Mouse (Mus musculus) intestine, postnatal 0 days (tissue): ENCODE data around the gene Otc. TPM values are rescaled to one million over a fixed set of nuclear protein-coding genes. Genes with fewer than 3 reads are reported as not detected.

Experiments used
- ATAC-seq: fragments of 200-750 bp; cut with Nextera tagmentation; 2 replicates; pipeline ENCODE4 v1.8.0; 2017; ENCODE audit warnings: mild to moderate bottlenecking, moderate TSS enrichment, moderate library complexity
- H3K27ac ChIP-seq: fragments of 300-500 bp; sonication (generic); 2 replicates; pipeline ENCODE4 v1.5.1; 2014; ENCODE audit warnings: mild to moderate bottlenecking, low read depth, low read length, moderate library complexity
- H3K27me3 ChIP-seq: fragments of 300-500 bp; sonication (generic); replicated peaks from 2 replicates; pipeline ENCODE4 v1.6.1; 2014; ENCODE audit warnings: low read length, mixed read lengths; ENCODE audit not compliant: control insufficient read depth, insufficient read depth
- H3K36me3 ChIP-seq: fragments of 300-500 bp; sonication (generic); 2 replicates; pipeline ENCODE4 v1.6.1; 2014; ENCODE audit warnings: mild to moderate bottlenecking, moderate library complexity; ENCODE audit not compliant: control insufficient read depth, insufficient read depth
- H3K4me1 ChIP-seq: fragments of 300-500 bp; sonication (generic); replicated peaks from 2 replicates; pipeline ENCODE4 v1.6.1; 2014; ENCODE audit warnings: antibody characterized with exemption, low read length, mixed read lengths; ENCODE audit not compliant: control insufficient read depth, insufficient read depth
- H3K4me2 ChIP-seq: fragments of 300-500 bp; sonication (generic); replicated peaks from 2 replicates; pipeline ENCODE4 v1.6.1; 2014; ENCODE audit warnings: low read depth, mild to moderate bottlenecking, moderate library complexity
- H3K4me3 ChIP-seq: fragments of 300-500 bp; sonication (generic); 2 replicates; pipeline ENCODE4 v1.5.1; 2014; ENCODE audit warnings: low read depth, low read length
- H3K9ac ChIP-seq: fragments of 300-500 bp; sonication (generic); 2 replicates; pipeline ENCODE4 v1.6.1; 2014; ENCODE audit warnings: mild to moderate bottlenecking, low read depth, low read length
- H3K9me3 ChIP-seq: fragments of 300-500 bp; sonication (generic); 2 replicates; pipeline ENCODE4 v1.6.1; 2016; ENCODE audit warnings: mixed run types; ENCODE audit not compliant: control insufficient read depth
- CTCF ChIP-seq: sonication (generic); IDR thresholded peaks from 2 replicates; pipeline ENCODE4 v1.5.1; 2016; ENCODE audit warnings: low read depth, mild to moderate bottlenecking, control low read depth, antibody characterized with exemption, moderate library complexity
- WGBS: fragments of 180-500 bp; shearing (Covaris S2); extraction: QIAGEN DNeasy Blood & Tissue Kit; methylation state at CpG from one replicate; pipeline ENCODE4 v1.1.7; 2014; 5-methylcytosine and 5-hydroxymethylcytosine counted together
- polyA plus RNA-seq: library from polyadenylated mRNA; unstranded; fragments of >200 nt; fragmentation: Nextera tagmentation; extraction: Ambion mirVana; gene quantifications from 2 replicates; pipeline ENCODE4 v1.2.1, GENCODE M21; 2015

Otc gene
- polyA plus RNA-seq: 42.9 and 50.2 TPM in 2 replicates

GRCm38 (mm10) chrX:10251852-10252504, at the start of gene Otc:
Gene Otc, plus strand, starts transcription at chrX:10252305.
- Histone ChIP-seq H3K9ac (no peak within 1 kb of the TSS), H3K4me2 (peak within 1 kb of the TSS; percentile 43), H3K27ac (no peak within 1 kb of the TSS; the same call in 1 of the 2 replicates), H3K9me3 (no peaks in the 10 kb centered on the region), H3K27me3 (no peaks in the 10 kb centered on the region), H3K4me1 (no peaks in the 10 kb centered on the region), H3K4me3 (peak within 1 kb of the TSS; percentile 21), H3K36me3 (no peaks in the 10 kb centered on the region)
- peak; percentile 90 for ATAC-seq
- TF ChIP-seq CTCF: no peak
- 26% methylated on average over 2 of the region's 2 CpGs for WGBS

- H3K4me3 ChIP-seq: no peak overlapping the region
- 85% methylated on average over 5 of the region's 5 CpGs for WGBS
- H3K9ac ChIP-seq: no peak overlapping the region
- no peak for ATAC-seq
- no peaks in the 10 kb centered on the region for H3K4me1 ChIP-seq
- H3K9me3 ChIP-seq: no peaks in the 10 kb centered on the region
- H3K4me2 ChIP-seq: no peak overlapping the region
- H3K27ac ChIP-seq: no peak overlapping the region
- H3K27me3 ChIP-seq: no peaks in the 10 kb centered on the region
- no peak for TF ChIP-seq CTCF
- no peaks in the 10 kb centered on the region for H3K36me3 ChIP-seq
Observed at GRCm38 (mm10) chrX:10205937-10206336, 46.2 kb upstream of the Otc start.

- H3K27ac ChIP-seq: peak overlapping the region; percentile 82
- peak overlapping the region; percentile 53 for H3K9ac ChIP-seq
- H3K4me2 ChIP-seq: peak overlapping the region; percentile 52
- H3K9me3 ChIP-seq: no peaks in the 10 kb centered on the region
- H3K4me3 ChIP-seq: peak overlapping the region; percentile 61
- no peaks in the 10 kb centered on the region for H3K27me3 ChIP-seq
- H3K4me1 ChIP-seq: no peaks in the 10 kb centered on the region
- no peak for TF ChIP-seq CTCF
- ATAC-seq: peak; percentile 39; the same call in 1 of the 2 replicates
- no peaks in the 10 kb centered on the region for H3K36me3 ChIP-seq
- WGBS: 26% methylated on average over 16 of the region's 16 CpGs
Observed at GRCm38 (mm10) chrX:10215972-10216371, 36.1 kb upstream of the Otc start.

- no peaks in the 10 kb centered on the region for H3K36me3 ChIP-seq
- 17% methylated on average over 46 of the region's 47 CpGs for WGBS
- TF ChIP-seq CTCF: peak; percentile 87
- H3K4me3 ChIP-seq: peak within 1 kb of the TSS; percentile 61
- peak within 1 kb of the TSS; percentile 53 for H3K9ac ChIP-seq
- H3K9me3 ChIP-seq: no peaks in the 10 kb centered on the region
- no peaks in the 10 kb centered on the region for H3K27me3 ChIP-seq
- no peaks in the 10 kb centered on the region for H3K4me1 ChIP-seq
- peak within 1 kb of the TSS; percentile 82 for H3K27ac ChIP-seq
- peak within 1 kb of the TSS; percentile 52 for H3K4me2 ChIP-seq
- ATAC-seq: peak; percentile 97
Observed at GRCm38 (mm10) chrX:10216410-10216949, 35.6 kb upstream of the Otc start, which contains the start of gene Rpgr. Gene Rpgr, minus strand, starts transcription at chrX:10216920.

- no peak overlapping the region for H3K27ac ChIP-seq
- no peaks in the 10 kb centered on the region for H3K9me3 ChIP-seq
- H3K4me2 ChIP-seq: no peak overlapping the region
- ATAC-seq: no peak
- H3K4me3 ChIP-seq: no peak overlapping the region
- 69% methylated on average over 6 of the region's 6 CpGs for WGBS
- H3K9ac ChIP-seq: no peak overlapping the region
- H3K4me1 ChIP-seq: no peaks in the 10 kb centered on the region
- no peak for TF ChIP-seq CTCF
- no peaks in the 10 kb centered on the region for H3K27me3 ChIP-seq
- H3K36me3 ChIP-seq: no peaks in the 10 kb centered on the region
Observed at GRCm38 (mm10) chrX:10219281-10219680, 32.8 kb upstream of the Otc start.

- H3K9me3 ChIP-seq: no peaks in the 10 kb centered on the region
- 65% methylated on average over 2 of the region's 2 CpGs for WGBS
- H3K27me3 ChIP-seq: no peaks in the 10 kb centered on the region
- TF ChIP-seq CTCF: peak; percentile 65
- no peaks in the 10 kb centered on the region for H3K4me1 ChIP-seq
- no peaks in the 10 kb centered on the region for H3K36me3 ChIP-seq
- H3K4me3 ChIP-seq: no peak overlapping the region
- H3K27ac ChIP-seq: no peak overlapping the region
- H3K9ac ChIP-seq: no peak overlapping the region
- H3K4me2 ChIP-seq: no peak overlapping the region
- no peak for ATAC-seq
Observed at GRCm38 (mm10) chrX:10233051-10233450, 19.1 kb upstream of the Otc start.
